Mouse (Mus musculus) lung, embryonic 16.5 days (tissue): ENCODE results near the gene Gjb2. TPM values are rescaled to one million over a fixed set of nuclear protein-coding genes. Genes with fewer than 3 reads are reported as not detected.

ENCODE experiments used
- ATAC-seq: fragments of 200-750 bp; cut with Nextera tagmentation; 2 replicates; pipeline ENCODE4 v1.8.0; 2017; ENCODE audit warnings: low read depth, mild to moderate bottlenecking, moderate library complexity
- H3K27ac ChIP-seq: fragments of 300-500 bp; sonication (generic); 2 replicates; pipeline ENCODE4 v1.5.1; 2014; ENCODE audit warnings: mild to moderate bottlenecking, control low read depth, low read length
- H3K27me3 ChIP-seq: fragments of 300-500 bp; sonication (generic); 2 replicates; pipeline ENCODE4 v1.6.1; 2014; ENCODE audit warnings: low read depth, low read length, mixed read lengths; ENCODE audit not compliant: control insufficient read depth, insufficient read depth
- H3K36me3 ChIP-seq: fragments of 300-500 bp; sonication (generic); 2 replicates; pipeline ENCODE4 v1.6.1; 2014; ENCODE audit warnings: low read length; ENCODE audit not compliant: control insufficient read depth, insufficient read depth
- H3K4me1 ChIP-seq: fragments of 300-500 bp; sonication (generic); replicated peaks from 2 replicates; pipeline ENCODE4 v1.6.1; 2014; ENCODE audit warnings: low read length, mixed read lengths; ENCODE audit not compliant: control insufficient read depth, insufficient read depth
- H3K4me2 ChIP-seq: fragments of 300-500 bp; sonication (generic); 2 replicates; pipeline ENCODE4 v1.6.1; 2014; ENCODE audit warnings: low read depth, low read length, control low read depth
- H3K4me3 ChIP-seq: fragments of 300-500 bp; sonication (generic); 2 replicates; pipeline ENCODE4 v1.5.1; 2014; ENCODE audit warnings: mild to moderate bottlenecking, low read length, control low read depth
- H3K9ac ChIP-seq: fragments of 300-500 bp; sonication (generic); 2 replicates; pipeline ENCODE4 v1.6.1; 2014; ENCODE audit warnings: low read length, control low read depth
- H3K9me3 ChIP-seq: fragments of 300-500 bp; sonication (generic); 2 replicates; pipeline ENCODE4 v1.6.1; 2016; ENCODE audit warnings: low read length; ENCODE audit not compliant: control insufficient read depth
- WGBS: fragments of 180-500 bp; shearing (Covaris S2); extraction: QIAGEN DNeasy Blood & Tissue Kit; methylation state at CpG from one replicate; pipeline ENCODE4 v1.1.7; 2014; 5-methylcytosine and 5-hydroxymethylcytosine counted together
- polyA plus RNA-seq: library from polyadenylated mRNA; unstranded; fragments of >200 nt; fragmentation: Nextera tagmentation; extraction: Ambion mirVana; gene quantifications from 2 replicates; pipeline ENCODE4 v1.2.1, GENCODE M21; 2015

The Gjb2 gene
- polyA plus RNA-seq, 1 experiment from 2014 or later: 1.3 TPM

DNA sequence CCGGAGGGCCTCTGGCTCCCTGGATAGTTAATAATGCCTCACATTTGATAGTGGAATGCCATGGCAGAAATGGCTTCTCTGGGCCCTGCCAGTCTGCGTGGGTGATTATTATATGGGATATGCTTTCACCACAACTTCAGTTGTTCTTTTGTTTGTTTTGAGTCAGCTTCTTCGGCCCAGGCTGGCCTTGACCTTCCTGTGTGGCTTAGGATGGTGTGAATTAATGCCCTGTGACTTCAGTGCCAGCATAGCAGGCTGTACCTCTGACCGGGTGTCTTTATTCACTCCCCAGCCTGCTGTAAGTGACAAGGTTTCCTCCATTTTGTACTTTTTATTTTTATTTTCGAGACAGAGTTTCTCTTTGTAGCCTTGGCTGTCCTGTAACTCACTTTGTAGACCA, 3.4 kb upstream of the Gjb2 start:
- no peak for ATAC-seq
- H3K4me2 ChIP-seq: no peak overlapping the region
- no peaks in the 10 kb centered on the region for H3K36me3 ChIP-seq
- peaks cover 9% of the 10 kb centered on the region; the same call in 1 of the 2 replicates for H3K4me1 ChIP-seq
- H3K4me3 ChIP-seq: no peak overlapping the region
- H3K9me3 ChIP-seq: no peaks in the 10 kb centered on the region
- peaks cover 48% of the 10 kb centered on the region for H3K27me3 ChIP-seq
- no peak overlapping the region for H3K9ac ChIP-seq
- H3K27ac ChIP-seq: no peak overlapping the region
- 53% methylated on average over 5 of the region's 5 CpGs for WGBS

DNA sequence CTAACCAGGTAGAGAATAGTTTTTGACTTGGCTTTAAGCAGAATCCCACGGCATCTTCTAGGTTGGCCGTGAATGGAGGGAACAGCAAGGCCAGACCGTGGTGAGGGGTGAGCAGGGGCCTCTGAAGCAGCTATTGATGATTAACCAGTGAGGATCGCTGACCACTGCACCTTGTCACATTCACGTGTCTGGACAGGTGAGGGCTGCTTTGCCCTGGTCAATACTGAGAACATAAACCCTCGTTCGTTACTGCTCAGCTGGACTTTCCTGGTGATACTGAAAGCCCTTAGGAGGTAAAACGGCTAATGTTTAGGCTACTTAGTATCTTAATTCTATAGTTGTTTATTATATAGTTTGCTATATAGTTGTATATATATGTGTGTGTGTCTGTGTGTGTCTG, 2.6 kb upstream of the Gjb2 start:
- WGBS: 45% methylated on average over 8 of the region's 8 CpGs
- peaks cover 9% of the 10 kb centered on the region; the same call in 1 of the 2 replicates for H3K4me1 ChIP-seq
- ATAC-seq: no peak
- H3K27ac ChIP-seq: no peak overlapping the region
- H3K36me3 ChIP-seq: no peaks in the 10 kb centered on the region
- H3K4me3 ChIP-seq: no peak overlapping the region
- H3K4me2 ChIP-seq: no peak overlapping the region
- no peak overlapping the region for H3K9ac ChIP-seq
- no peaks in the 10 kb centered on the region for H3K9me3 ChIP-seq
- peaks cover 53% of the 10 kb centered on the region for H3K27me3 ChIP-seq

DNA sequence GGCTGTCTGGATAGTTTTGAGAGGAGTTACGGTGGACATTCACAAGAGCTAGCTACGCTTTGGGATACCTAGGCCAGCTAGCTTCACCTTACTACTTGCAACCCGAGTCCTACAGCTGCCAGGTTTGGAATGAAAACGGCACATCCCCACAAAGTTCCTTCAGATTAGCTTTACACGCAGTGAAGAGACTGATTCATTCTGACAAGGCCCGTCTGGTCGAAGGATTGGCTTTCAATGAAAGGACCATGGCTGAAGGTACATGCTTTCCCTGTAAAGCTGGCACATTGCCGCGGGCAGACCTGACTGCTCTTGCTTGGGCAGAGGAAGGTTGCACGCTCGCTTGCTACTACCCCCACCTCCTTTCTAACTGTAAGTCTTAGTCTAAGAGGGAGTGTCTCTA, 1.2 kb upstream of the Gjb2 start:
- H3K27ac ChIP-seq: no peak overlapping the region

DNA sequence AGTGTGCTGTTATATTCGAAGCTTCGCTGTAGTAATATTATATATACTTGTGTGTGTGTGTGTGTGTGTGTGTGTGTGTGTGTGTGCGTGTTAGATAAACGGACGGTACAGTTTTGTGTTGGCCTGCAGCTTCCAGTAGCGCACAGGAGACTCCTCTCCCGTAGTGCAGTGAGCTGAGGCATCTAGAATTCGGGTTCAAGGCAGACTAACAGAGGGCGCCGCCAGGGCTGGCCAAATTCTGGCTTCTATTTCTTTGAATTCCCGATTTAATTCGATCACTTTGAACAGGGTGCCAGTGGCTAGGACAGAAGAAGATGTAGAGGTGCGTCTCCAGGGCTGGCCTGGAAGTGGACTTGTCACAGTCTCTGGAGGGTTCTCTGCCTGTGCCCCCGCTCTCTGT, 609 bp upstream of the Gjb2 start:
- no peak overlapping the region for H3K27ac ChIP-seq
- peak; percentile 5; the same call in 1 of the 2 replicates for ATAC-seq
- no peaks in the 10 kb centered on the region for H3K9me3 ChIP-seq
- H3K27me3 ChIP-seq: peaks cover 55% of the 10 kb centered on the region
- WGBS: 14% methylated on average over 14 of the region's 14 CpGs
- peaks cover 9% of the 10 kb centered on the region; the same call in 1 of the 2 replicates for H3K4me1 ChIP-seq
- peak overlapping the region; percentile 67; the same call in 1 of the 2 replicates for H3K4me3 ChIP-seq
- H3K4me2 ChIP-seq: peak overlapping the region; percentile 100; the same call in 1 of the 2 replicates
- H3K36me3 ChIP-seq: no peaks in the 10 kb centered on the region
- H3K9ac ChIP-seq: no peak overlapping the region

More for the DNA sequence above, 1.2 kb upstream of the Gjb2 start:
- no peak overlapping the region for H3K4me3 ChIP-seq
- no peaks in the 10 kb centered on the region for H3K36me3 ChIP-seq
- no peaks in the 10 kb centered on the region for H3K9me3 ChIP-seq
- H3K9ac ChIP-seq: no peak overlapping the region
- WGBS: 44% methylated on average over 11 of the region's 11 CpGs
- H3K4me1 ChIP-seq: peaks cover 9% of the 10 kb centered on the region; the same call in 1 of the 2 replicates
- no peak for ATAC-seq
- H3K27me3 ChIP-seq: peaks cover 55% of the 10 kb centered on the region
- no peak overlapping the region for H3K4me2 ChIP-seq

DNA sequence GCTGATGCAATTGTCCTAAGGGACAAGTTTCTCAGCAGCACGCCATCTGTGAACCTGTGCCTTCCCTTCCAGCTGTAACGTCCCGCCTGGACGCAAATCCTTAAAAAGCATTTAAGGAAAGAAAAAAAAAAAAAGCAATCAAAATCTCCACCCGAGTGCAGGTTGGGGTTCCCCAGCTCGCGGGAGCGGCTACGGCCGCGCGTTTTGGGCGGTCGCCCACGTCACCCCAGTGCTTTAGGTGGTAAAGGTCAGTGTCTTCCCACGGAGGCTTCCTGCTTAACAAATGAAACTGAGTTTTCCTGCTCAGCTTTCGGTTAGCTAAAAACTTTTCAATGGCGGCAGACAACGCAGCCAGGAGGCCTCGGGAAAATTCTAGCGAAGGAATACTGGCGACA, 794 bp downstream of the Gjb2 start:
- Histone ChIP-seq H3K9ac (peak overlapping the region; percentile 63), H3K36me3 (no peaks in the 10 kb centered on the region), H3K4me1 (peaks cover 9% of the 10 kb centered on the region; the same call in 1 of the 2 replicates), H3K27ac (no peak overlapping the region), H3K27me3 (peaks cover 55% of the 10 kb centered on the region), H3K4me3 (peak overlapping the region; percentile 67), H3K4me2 (peak overlapping the region; percentile 100), H3K9me3 (no peaks in the 10 kb centered on the region)
- 3% methylated on average over 22 of the region's 22 CpGs for WGBS
- no peak for ATAC-seq

DNA sequence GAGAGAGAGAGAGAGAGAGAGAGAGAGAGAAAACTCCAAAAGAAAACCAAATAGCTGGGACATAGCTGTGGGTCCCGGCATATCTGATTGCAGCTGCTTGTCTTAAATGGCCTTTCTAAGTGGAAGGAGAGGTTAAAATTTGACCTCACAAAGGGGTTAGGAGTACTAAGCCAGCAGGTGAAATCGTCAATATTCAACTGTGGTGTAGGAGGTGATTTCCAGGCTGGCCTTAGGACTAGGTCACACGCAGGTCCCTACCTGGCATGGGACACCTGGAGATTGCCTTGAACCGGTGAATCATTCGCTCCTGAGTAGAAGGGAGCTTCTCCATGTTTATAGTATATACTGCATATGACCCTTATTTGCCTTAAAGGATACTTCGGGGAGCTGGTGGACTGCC, 1.4 kb downstream of the Gjb2 start:
- H3K27me3 ChIP-seq: peaks cover 55% of the 10 kb centered on the region

DNA sequence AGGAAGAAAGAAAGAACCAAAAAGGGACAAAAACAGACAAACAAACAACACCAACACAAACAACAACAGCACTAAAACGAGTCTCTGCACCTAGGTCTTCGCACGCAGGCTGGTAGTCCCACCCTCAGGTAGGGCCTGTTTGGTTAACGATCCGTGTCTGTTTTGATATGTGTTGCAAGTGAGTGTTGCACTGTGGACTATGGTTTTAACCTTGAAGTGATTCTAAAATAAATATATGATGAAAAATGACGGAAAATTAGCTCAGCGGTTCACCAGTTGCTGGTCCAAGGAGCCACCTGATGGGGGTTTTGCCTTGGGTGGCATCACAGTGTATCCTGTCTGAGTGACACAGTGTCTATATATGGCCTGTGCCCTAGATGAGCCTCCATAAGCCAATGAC, 2.9 kb downstream of the Gjb2 start:
- WGBS: 69% methylated on average over 7 of the region's 7 CpGs
- no peak for ATAC-seq
- Histone ChIP-seq H3K4me3 (no peak overlapping the region), H3K27ac (no peak overlapping the region), H3K27me3 (peaks cover 42% of the 10 kb centered on the region), H3K9ac (no peak overlapping the region), H3K9me3 (no peaks in the 10 kb centered on the region), H3K36me3 (no peaks in the 10 kb centered on the region), H3K4me2 (no peak overlapping the region), H3K4me1 (peaks cover 9% of the 10 kb centered on the region; the same call in 1 of the 2 replicates)

More for the DNA sequence above, 1.4 kb downstream of the Gjb2 start:
- H3K4me3 ChIP-seq: no peak overlapping the region
- peaks cover 9% of the 10 kb centered on the region; the same call in 1 of the 2 replicates for H3K4me1 ChIP-seq
- H3K36me3 ChIP-seq: no peaks in the 10 kb centered on the region
- WGBS: 61% methylated on average over 6 of the region's 6 CpGs
- H3K4me2 ChIP-seq: no peak overlapping the region
- H3K27ac ChIP-seq: no peak overlapping the region
- ATAC-seq: no peak
- no peak overlapping the region for H3K9ac ChIP-seq
- H3K9me3 ChIP-seq: no peaks in the 10 kb centered on the region

DNA sequence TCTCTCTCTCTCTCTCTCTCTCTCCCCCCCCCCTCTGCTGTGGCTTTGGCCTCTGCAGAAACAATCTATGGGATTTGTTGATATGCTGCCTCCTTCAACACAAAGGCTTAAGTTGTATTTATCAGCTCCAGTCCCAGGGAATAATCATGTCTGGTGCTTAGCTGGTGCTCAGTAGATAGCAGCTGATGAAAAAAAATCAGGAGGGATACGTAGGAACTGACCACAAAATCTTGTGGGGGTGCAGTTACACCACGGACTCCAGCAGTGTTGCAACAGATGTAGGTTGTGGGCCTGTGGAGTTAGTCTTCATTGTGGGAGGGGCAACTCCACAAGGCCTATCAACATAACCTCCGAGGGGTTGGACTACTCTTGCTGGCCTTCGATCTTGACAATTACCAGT, 8.6 kb downstream of the Gjb2 start:
- no peaks in the 10 kb centered on the region for H3K27me3 ChIP-seq
- no peaks in the 10 kb centered on the region for H3K4me1 ChIP-seq
- no peak overlapping the region for H3K4me3 ChIP-seq
- H3K9ac ChIP-seq: no peak overlapping the region
- H3K9me3 ChIP-seq: no peaks in the 10 kb centered on the region
- H3K36me3 ChIP-seq: no peaks in the 10 kb centered on the region
- H3K27ac ChIP-seq: no peak overlapping the region
- ATAC-seq: no peak
- 67% methylated on average over 4 of the region's 4 CpGs for WGBS
- no peak overlapping the region for H3K4me2 ChIP-seq

DNA sequence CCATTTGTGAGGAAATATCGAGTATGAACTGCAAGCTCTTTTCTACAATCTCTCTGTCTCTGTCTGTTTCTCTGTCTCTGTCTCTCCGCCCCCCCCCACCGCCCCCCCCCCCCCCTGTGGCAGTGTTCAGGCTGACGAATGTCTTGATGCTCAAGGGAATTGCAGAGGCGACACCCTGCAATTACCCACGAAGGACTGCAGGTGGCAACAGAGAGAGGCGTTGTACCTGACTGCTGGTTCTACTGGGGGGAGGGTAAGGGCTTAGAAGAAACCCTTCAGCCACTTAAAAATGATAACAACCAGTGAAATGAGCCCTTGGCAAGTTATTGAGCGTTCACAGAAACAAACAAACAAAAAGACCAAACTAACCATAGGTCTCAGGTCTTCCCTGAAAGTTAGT, 11.5 kb downstream of the Gjb2 start:
- no peak overlapping the region for H3K4me3 ChIP-seq
- no peaks in the 10 kb centered on the region for H3K9me3 ChIP-seq
- no peak for ATAC-seq
- no peaks in the 10 kb centered on the region for H3K4me1 ChIP-seq
- H3K9ac ChIP-seq: no peak overlapping the region
- 6% methylated on average over 6 of the region's 8 CpGs for WGBS
- no peak overlapping the region for H3K27ac ChIP-seq
- no peaks in the 10 kb centered on the region for H3K27me3 ChIP-seq
- H3K36me3 ChIP-seq: no peaks in the 10 kb centered on the region
- H3K4me2 ChIP-seq: no peak overlapping the region

DNA sequence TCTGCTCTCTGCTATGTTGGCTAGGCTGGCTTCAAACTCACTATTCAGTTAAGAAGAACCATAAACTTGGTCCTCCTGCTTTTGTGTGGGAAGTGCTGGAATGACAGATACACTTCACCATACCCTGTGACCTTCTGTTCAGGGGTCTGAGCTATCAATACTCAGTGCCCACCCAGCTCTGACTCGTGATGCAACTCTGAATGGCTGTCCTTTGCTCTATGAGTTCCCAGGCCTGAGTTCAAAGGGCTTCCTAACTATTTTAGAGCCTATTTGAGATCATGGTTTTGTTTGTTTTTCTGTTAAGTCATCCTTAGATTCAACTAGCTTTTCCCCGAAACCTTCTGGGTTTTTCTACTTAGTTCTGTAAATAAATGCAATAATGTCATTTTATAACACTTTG, 14.5 kb downstream of the Gjb2 start:
- H3K27ac ChIP-seq: no peak overlapping the region
- H3K27me3 ChIP-seq: no peaks in the 10 kb centered on the region
- no peaks in the 10 kb centered on the region for H3K36me3 ChIP-seq
- no peaks in the 10 kb centered on the region for H3K9me3 ChIP-seq
- peaks cover 10% of the 10 kb centered on the region for H3K4me1 ChIP-seq
- ATAC-seq: no peak
- no peak overlapping the region for H3K9ac ChIP-seq
- WGBS: 32% methylated on average over 2 of the region's 2 CpGs
- no peak overlapping the region for H3K4me2 ChIP-seq
- no peak overlapping the region for H3K4me3 ChIP-seq
